Mouse (Mus musculus): Measurements from ENCODE around the gene Dhx38. TPM values are rescaled to one million over a fixed set of nuclear protein-coding genes. Genes with fewer than 3 reads are reported as not detected.

Dhx38 gene
- 22.8 and 24.7 TPM in 2 replicates for polyA plus RNA-seq (2015; fragmentation: Nextera tagmentation; extraction: Ambion mirVana)

DNA sequence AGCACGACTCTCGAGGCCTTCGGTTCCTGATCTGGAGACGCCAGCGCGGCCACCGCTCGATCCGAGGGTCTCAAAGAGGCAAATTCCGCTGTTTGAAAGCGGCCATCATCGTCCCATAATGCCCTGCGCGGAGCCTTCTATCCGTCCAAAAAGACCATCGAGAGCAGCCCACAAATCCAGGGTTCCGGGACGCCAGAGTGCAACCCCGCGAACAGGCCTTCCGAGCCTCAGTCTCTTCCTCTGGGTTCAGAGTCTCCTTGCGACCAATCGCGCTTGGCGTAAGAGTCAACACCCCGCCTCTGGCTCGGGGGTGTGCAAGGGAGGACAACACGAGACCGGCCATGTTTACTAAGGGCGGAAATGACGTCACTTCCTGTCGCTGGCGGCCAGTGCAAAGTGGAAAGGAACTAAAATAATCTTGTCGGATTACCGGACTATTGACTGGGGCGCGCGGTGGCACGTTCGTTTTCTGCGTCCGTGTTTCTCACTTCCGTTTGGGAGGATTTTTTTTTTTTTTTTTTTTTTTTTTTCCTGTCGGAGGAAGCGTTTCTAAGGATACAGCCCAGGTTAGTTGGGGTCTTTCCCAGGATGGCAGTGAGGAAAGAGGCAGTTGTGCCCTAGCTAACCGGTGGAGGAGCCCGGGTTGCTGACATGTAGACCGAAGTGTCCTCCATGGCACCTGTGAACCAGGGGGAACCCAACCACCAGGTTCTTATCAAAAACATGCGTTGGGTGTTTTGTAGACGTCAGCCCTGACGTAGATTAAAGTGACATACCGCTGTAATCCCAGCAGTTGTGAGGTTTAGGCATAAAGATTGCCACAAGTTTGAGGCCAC lies at the start of gene Dhx38, which contains the start of gene Txnl4b:
Gene Dhx38 (minus strand): TSS at position 364 of the 836 bp plus-strand sequence.
Gene Txnl4b (plus strand): TSS at position 395 of the 836 bp plus-strand sequence.
- under 1% methylated on average over 52 of the region's 52 CpGs for WGBS
- Histone ChIP-seq H3K9ac (replicated peaks) (peak within 1 kb of the TSS; percentile 93), H3K4me2 (replicated peaks) (peak within 1 kb of the TSS; percentile 92), H3K27me3 (no peaks in the 10 kb centered on the region), H3K4me3 (replicated peaks) (peak within 1 kb of the TSS; percentile 90), H3K27ac (peak within 1 kb of the TSS; percentile 90), H3K9me3 (no peaks in the 10 kb centered on the region), H3K36me3 (peaks cover 26% of the 10 kb centered on the region), H3K4me1 (replicated peaks) (peaks cover 28% of the 10 kb centered on the region)
- ATAC-seq = peak; percentile 100

GRCm38 (mm10) chr8:109614243-109615210 lies 48.9 kb upstream of the Dhx38 start, which contains the start of gene Pkd1l3:
Pkd1l3 (plus strand) TSS chr8:109614517.
- 0 out of 2 replicates have a peak within 1 kb of the TSS, but pooled peaks have one; percentile 10 for H3K9ac ChIP-seq (replicated peaks)
- no peak within 1 kb of the TSS for H3K4me2 ChIP-seq (replicated peaks)
- H3K9me3 ChIP-seq = no peaks in the 10 kb centered on the region
- no peak for ATAC-seq
- H3K36me3 ChIP-seq = no peaks in the 10 kb centered on the region
- 70% methylated on average over 27 of the region's 27 CpGs for WGBS
- H3K4me3 ChIP-seq (replicated peaks) = no peak within 1 kb of the TSS
- peaks cover under 1% of the 10 kb centered on the region for H3K4me1 ChIP-seq (replicated peaks)
- H3K27ac ChIP-seq = no peak within 1 kb of the TSS
- no peaks in the 10 kb centered on the region for H3K27me3 ChIP-seq

DNA sequence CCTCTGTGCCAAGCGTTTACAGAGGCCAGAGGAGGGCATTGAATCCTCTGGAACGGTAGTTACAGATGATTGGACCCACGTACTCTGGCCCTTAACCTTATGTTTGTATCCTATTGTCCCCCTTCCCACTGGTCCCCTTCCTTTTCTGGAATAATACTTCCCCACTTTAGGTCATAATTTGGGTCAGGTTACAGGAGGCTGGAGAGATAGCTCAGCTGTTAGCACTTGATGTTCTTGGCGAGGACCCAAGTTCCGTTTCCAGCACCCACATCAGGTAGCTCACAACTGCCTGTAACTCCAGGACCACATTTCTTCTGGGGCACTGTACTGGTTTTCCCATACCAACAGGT lies 43.5 kb upstream of the Dhx38 start:
- peak overlapping the region; percentile 60 for H3K4me3 ChIP-seq (replicated peaks)
- H3K4me1 ChIP-seq (replicated peaks) = peaks cover 18% of the 10 kb centered on the region
- peak overlapping the region; percentile 73 for H3K9ac ChIP-seq (replicated peaks)
- no peak for ATAC-seq
- peak overlapping the region; percentile 84 for H3K4me2 ChIP-seq (replicated peaks)
- 23% methylated on average over 5 of the region's 5 CpGs for WGBS
- H3K36me3 ChIP-seq = peaks cover 14% of the 10 kb centered on the region
- H3K27ac ChIP-seq = peak overlapping the region; percentile 98
- H3K27me3 ChIP-seq = no peaks in the 10 kb centered on the region
- H3K9me3 ChIP-seq = no peaks in the 10 kb centered on the region

- WGBS = under 1% methylated on average over 42 of the region's 42 CpGs
- Histone ChIP-seq H3K4me1 (replicated peaks) (peaks cover 18% of the 10 kb centered on the region), H3K9me3 (no peaks in the 10 kb centered on the region), H3K27ac (peak within 1 kb of the TSS; percentile 98), H3K4me2 (replicated peaks) (peak within 1 kb of the TSS; percentile 84), H3K9ac (replicated peaks) (peak within 1 kb of the TSS; percentile 73), H3K27me3 (no peaks in the 10 kb centered on the region), H3K4me3 (replicated peaks) (peak within 1 kb of the TSS; percentile 60), H3K36me3 (peaks cover 20% of the 10 kb centered on the region)
- peak; percentile 100 for ATAC-seq
Observed at GRCm38 (mm10) chr8:109608271-109609152, 42.9 kb upstream of the Dhx38 start, which contains the start of gene Dhodh. Dhodh (minus strand) TSS chr8:109608673.

- no peaks in the 10 kb centered on the region for H3K9me3 ChIP-seq
- peaks cover 27% of the 10 kb centered on the region for H3K36me3 ChIP-seq
- peak overlapping the region; percentile 98; the same call in 1 of the 2 replicates for H3K27ac ChIP-seq
- H3K4me3 ChIP-seq (replicated peaks) = peak overlapping the region; percentile 60
- no peaks in the 10 kb centered on the region for H3K27me3 ChIP-seq
- peaks cover 18% of the 10 kb centered on the region for H3K4me1 ChIP-seq (replicated peaks)
- 12% methylated on average over 12 of the region's 12 CpGs for WGBS
- no peak for ATAC-seq
- peak overlapping the region; percentile 70 for H3K9ac ChIP-seq (replicated peaks)
- peak overlapping the region; percentile 84 for H3K4me2 ChIP-seq (replicated peaks)
Observed at GRCm38 (mm10) chr8:109607650-109608049, 42.0 kb upstream of the Dhx38 start.

GRCm38 (mm10) chr8:109606725-109607124 lies 41.1 kb upstream of the Dhx38 start:
- H3K27me3 ChIP-seq = no peaks in the 10 kb centered on the region
- peaks cover 18% of the 10 kb centered on the region for H3K4me1 ChIP-seq (replicated peaks)
- no peak overlapping the region for H3K4me2 ChIP-seq (replicated peaks)
- no peak overlapping the region for H3K4me3 ChIP-seq (replicated peaks)
- ATAC-seq = no peak
- H3K9ac ChIP-seq (replicated peaks) = no peak overlapping the region
- peaks cover 35% of the 10 kb centered on the region for H3K36me3 ChIP-seq
- WGBS = 82% methylated on average over 2 of the region's 2 CpGs
- no peaks in the 10 kb centered on the region for H3K9me3 ChIP-seq
- no peak overlapping the region for H3K27ac ChIP-seq

DNA sequence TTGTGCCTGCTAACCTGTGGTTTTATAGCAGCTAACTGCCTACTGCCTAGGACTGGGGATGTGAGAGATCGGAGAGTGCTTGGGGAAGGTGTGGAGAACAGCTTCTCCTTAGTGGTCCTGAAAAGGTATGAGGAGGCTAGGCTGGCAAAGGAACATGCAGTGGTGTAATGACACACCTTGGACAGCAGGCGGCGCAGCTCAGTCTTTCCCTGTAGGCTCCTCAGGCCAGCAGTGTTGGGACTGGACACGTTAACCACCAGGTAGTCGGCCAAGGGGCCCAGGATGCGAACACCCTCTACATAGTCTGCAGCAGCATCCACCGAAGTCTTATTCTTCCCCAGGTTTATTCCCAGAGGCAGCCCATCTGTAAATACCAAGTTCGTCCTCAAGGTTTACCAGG lies 30.2 kb upstream of the Dhx38 start:
- H3K9ac ChIP-seq (replicated peaks) = no peak overlapping the region
- H3K4me1 ChIP-seq (replicated peaks) = no peaks in the 10 kb centered on the region
- no peak for ATAC-seq
- H3K4me3 ChIP-seq (replicated peaks) = no peak overlapping the region
- H3K27me3 ChIP-seq = no peaks in the 10 kb centered on the region
- no peak overlapping the region for H3K4me2 ChIP-seq (replicated peaks)
- 47% methylated on average over 8 of the region's 8 CpGs for WGBS
- H3K36me3 ChIP-seq = peaks cover 54% of the 10 kb centered on the region
- no peaks in the 10 kb centered on the region for H3K9me3 ChIP-seq
- H3K27ac ChIP-seq = no peak overlapping the region

GRCm38 (mm10) chr8:109593117-109593788 lies 27.6 kb upstream of the Dhx38 start:
- H3K4me2 ChIP-seq (replicated peaks) = no peak overlapping the region
- no peak overlapping the region for H3K9ac ChIP-seq (replicated peaks)
- H3K27me3 ChIP-seq = no peaks in the 10 kb centered on the region
- no peaks in the 10 kb centered on the region for H3K9me3 ChIP-seq
- no peak overlapping the region for H3K4me3 ChIP-seq (replicated peaks)
- H3K36me3 ChIP-seq = peaks cover 40% of the 10 kb centered on the region
- 80% methylated on average over 6 of the region's 6 CpGs for WGBS
- no peaks in the 10 kb centered on the region for H3K4me1 ChIP-seq (replicated peaks)
- H3K27ac ChIP-seq = no peak overlapping the region
- no peak for ATAC-seq

GRCm38 (mm10) chr8:109592164-109592563 lies 26.5 kb upstream of the Dhx38 start:
- Histone ChIP-seq H3K27ac (no peak overlapping the region), H3K9me3 (no peaks in the 10 kb centered on the region), H3K4me1 (replicated peaks) (no peaks in the 10 kb centered on the region), H3K4me3 (replicated peaks) (no peak overlapping the region), H3K36me3 (peaks cover 39% of the 10 kb centered on the region), H3K9ac (replicated peaks) (no peak overlapping the region), H3K27me3 (no peaks in the 10 kb centered on the region), H3K4me2 (replicated peaks) (no peak overlapping the region)
- ATAC-seq = no peak
- 95% methylated on average over 5 of the region's 5 CpGs for WGBS

- Histone ChIP-seq H3K9me3 (no peaks in the 10 kb centered on the region), H3K4me3 (replicated peaks) (no peak overlapping the region), H3K27ac (no peak overlapping the region), H3K4me2 (replicated peaks) (no peak overlapping the region), H3K27me3 (no peaks in the 10 kb centered on the region), H3K4me1 (replicated peaks) (no peaks in the 10 kb centered on the region), H3K9ac (replicated peaks) (no peak overlapping the region), H3K36me3 (peaks cover 34% of the 10 kb centered on the region)
- no peak for ATAC-seq
- WGBS = 89% methylated on average over 3 of the region's 3 CpGs
Observed at GRCm38 (mm10) chr8:109591367-109591766, 25.7 kb upstream of the Dhx38 start.

GRCm38 (mm10) chr8:109590901-109591300 lies 25.2 kb upstream of the Dhx38 start:
- WGBS = 90% methylated on average over 9 of the region's 9 CpGs

More at GRCm38 (mm10) chr8:109590901-109591300, 25.2 kb upstream of the Dhx38 start:
- ATAC-seq = no peak
- Histone ChIP-seq H3K27ac (no peak overlapping the region), H3K36me3 (peaks cover 34% of the 10 kb centered on the region), H3K4me1 (replicated peaks) (no peaks in the 10 kb centered on the region), H3K9ac (replicated peaks) (no peak overlapping the region), H3K9me3 (no peaks in the 10 kb centered on the region), H3K4me3 (replicated peaks) (no peak overlapping the region), H3K4me2 (replicated peaks) (no peak overlapping the region), H3K27me3 (no peaks in the 10 kb centered on the region)

Data from midbrain, embryonic 13.5 days (tissue).